Mouse (Mus musculus) thymus, adult 2 months (tissue): ENCODE measurements at regions not wholly inside any gene's neighbourhood (a gene's known extent, or its start where the extent isn't known, plus 50 kb on each side); places are given as distances from the start of the nearest gene placed in this dataset.

Experiments used
- CTCF ChIP-seq: fragments of 200-500 bp; IDR thresholded peaks from 2 replicates; pipeline ENCODE4 v1.5.1; 2012; ENCODE audit warnings: mild to moderate bottlenecking, control low read depth, low read length, moderate library complexity, borderline replicate concordance; ENCODE audit not compliant: control insufficient read depth, poor library complexity, insufficient read depth; ENCODE audit errors: extremely low read depth
- POLR2A ChIP-seq: fragments of 200-500 bp; IDR thresholded peaks from 2 replicates; pipeline ENCODE4 v1.6.1; 2012; ENCODE audit warnings: mild to moderate bottlenecking, low read length, control low read depth, moderate library complexity; ENCODE audit not compliant: control insufficient read depth, poor library complexity, insufficient read depth; ENCODE audit errors: extremely low read depth

DNA sequence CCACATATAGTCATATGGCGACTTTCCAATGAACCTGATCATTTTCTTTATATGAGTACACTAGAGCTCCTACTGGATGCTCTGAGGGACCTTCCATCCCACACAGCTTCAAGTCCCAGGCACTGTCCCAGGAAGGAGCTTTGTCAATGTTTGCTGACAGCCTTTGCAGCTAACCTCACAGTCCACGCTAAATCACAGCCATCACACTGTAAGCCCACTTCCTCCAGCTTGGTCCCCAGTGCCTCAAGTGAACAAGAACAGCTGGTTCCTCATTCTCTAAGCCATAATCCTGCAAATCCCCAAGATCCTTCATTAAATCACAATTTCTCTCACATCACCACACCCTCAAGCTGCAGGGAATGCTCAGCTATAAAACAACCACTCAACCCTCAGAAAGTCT, 222.6 kb downstream of the Clic5 start:
- TF ChIP-seq CTCF (no peak), POLR2A (no peak)
